Mouse (Mus musculus) hindbrain, embryonic 15.5 days (tissue): ENCODE results near the gene Pkp4. TPM values are rescaled to one million over a fixed set of nuclear protein-coding genes. Genes with fewer than 3 reads are reported as not detected.
A peak's percentile ranks its signal among the peaks of the same experiment; 100 is the strongest.

ENCODE experiments used
- ATAC-seq: fragments of 200-750 bp; cut with Nextera tagmentation; 2 replicates; pipeline ENCODE4 v1.8.0; 2017; ENCODE audit warnings: low read depth, moderate number of reproducible peaks, moderate TSS enrichment; ENCODE audit not compliant: low FRiP score
- H3K27ac ChIP-seq: fragments of 300-500 bp; sonication (generic); replicated peaks from 2 replicates; pipeline ENCODE4 v1.5.1; 2015; ENCODE audit warnings: mild to moderate bottlenecking, inconsistent platforms
- H3K27me3 ChIP-seq: fragments of 300-500 bp; sonication (generic); 2 replicates; pipeline ENCODE4 v1.6.1; 2015; ENCODE audit warnings: control low read depth, inconsistent platforms
- H3K36me3 ChIP-seq: fragments of 300-500 bp; sonication (generic); 2 replicates; pipeline ENCODE4 v1.6.1; 2015; ENCODE audit warnings: control low read depth, inconsistent platforms
- H3K4me1 ChIP-seq: fragments of 300-500 bp; sonication (generic); replicated peaks from 2 replicates; pipeline ENCODE4 v1.6.1; 2015; ENCODE audit warnings: control low read depth, inconsistent platforms
- H3K4me2 ChIP-seq: fragments of 300-500 bp; sonication (generic); 2 replicates; pipeline ENCODE4 v1.6.1; 2015; ENCODE audit warnings: moderate library complexity, mild to moderate bottlenecking, inconsistent platforms
- H3K4me3 ChIP-seq: fragments of 300-500 bp; sonication (generic); 2 replicates; pipeline ENCODE4 v1.5.1; 2015; ENCODE audit warnings: mild to moderate bottlenecking, inconsistent platforms
- H3K9ac ChIP-seq: fragments of 300-500 bp; sonication (generic); 2 replicates; pipeline ENCODE4 v1.6.1; 2015; ENCODE audit warnings: inconsistent platforms
- H3K9me3 ChIP-seq: fragments of 300-500 bp; sonication (generic); 2 replicates; pipeline ENCODE4 v1.6.1; 2016; ENCODE audit warnings: control low read depth, inconsistent platforms
- WGBS: fragments of 180-500 bp; shearing (Covaris S2); methylation state at CpG from one replicate; pipeline ENCODE4 v1.1.7; 2015; 5-methylcytosine and 5-hydroxymethylcytosine counted together
- polyA plus RNA-seq: library from polyadenylated mRNA; unstranded; fragments of >200 nt; fragmentation: Nextera tagmentation; extraction: Ambion mirVana; gene quantifications from 2 replicates; pipeline ENCODE4 v1.2.1, GENCODE M21; 2015

The Pkp4 gene
- polyA plus RNA-seq, 1 experiment from 2014 or later: 24.7 TPM

- Histone ChIP-seq H3K27me3 (no peaks in the 10 kb centered on the region), H3K9me3 (no peaks in the 10 kb centered on the region), H3K36me3 (no peaks in the 10 kb centered on the region), H3K4me3 (no peak overlapping the region), H3K4me2 (no peak overlapping the region), H3K27ac (no peak overlapping the region), H3K9ac (no peak overlapping the region), H3K4me1 (no peaks in the 10 kb centered on the region)
- WGBS: 62% methylated on average over 2 of the region's 2 CpGs
- no peak for ATAC-seq
Measured at GRCm38 (mm10) chr2:59400901-59401378, 240.3 kb downstream of the Pkp4 start.

- Histone ChIP-seq H3K27ac (no peak overlapping the region), H3K27me3 (no peaks in the 10 kb centered on the region), H3K36me3 (no peaks in the 10 kb centered on the region), H3K9ac (no peak overlapping the region), H3K4me3 (no peak overlapping the region), H3K9me3 (no peaks in the 10 kb centered on the region), H3K4me2 (no peak overlapping the region), H3K4me1 (peaks cover 2% of the 10 kb centered on the region)
- ATAC-seq: peak; percentile 34; the same call in 1 of the 2 replicates
- 70% methylated on average over 8 of the region's 8 CpGs for WGBS
Measured at GRCm38 (mm10) chr2:59401841-59402461, 241.3 kb downstream of the Pkp4 start.

- no peak overlapping the region for H3K27ac ChIP-seq
- H3K4me2 ChIP-seq: no peak overlapping the region
- no peaks in the 10 kb centered on the region for H3K36me3 ChIP-seq
- ATAC-seq: no peak
- H3K9me3 ChIP-seq: no peaks in the 10 kb centered on the region
- no peak overlapping the region for H3K9ac ChIP-seq
- H3K27me3 ChIP-seq: no peaks in the 10 kb centered on the region
- 58% methylated on average over 8 of the region's 8 CpGs for WGBS
- H3K4me3 ChIP-seq: no peak overlapping the region
- H3K4me1 ChIP-seq: peaks cover 7% of the 10 kb centered on the region
Measured at GRCm38 (mm10) chr2:59404022-59404421, 243.4 kb downstream of the Pkp4 start.

Other genes starting within 250 kb of the Pkp4 start
- 5.5 and 5.9 TPM in 2 replicates for gene Ccdc148, start 167 bp upstream of the Pkp4 start, polyA plus RNA-seq